8 mouse cellular contexts compared by ENCODE assay signal in genomic region chrX:11664330-11665061, GRCm38 (mm10).
DNase-seq lines count a peak whose midpoint lies in the region; ATAC-seq and TF ChIP-seq lines count a peak whose summit lies in the region.

No protein-coding gene starts in this region.

- no peaks in the 10 kb centered on the region for H3K9me3 ChIP-seq in heart, embryonic 12.5 days (replicated peaks)
- H3K9me3 ChIP-seq in kidney, embryonic 16.5 days (ENCODE audit: low read length), result no peaks in the 10 kb centered on the region
- no peaks in the 10 kb centered on the region for H3K9me3 ChIP-seq in liver, embryonic 15.5 days (replicated peaks)
- no peaks in the 10 kb centered on the region for H3K9me3 ChIP-seq in stomach, postnatal 0 days (ENCODE audit: control insufficient read depth, low read length)

- 9% methylated on average over 34 of the region's 68 CpGs for WGBS in heart, embryonic 12.5 days
- WGBS in kidney, embryonic 16.5 days, result 18% methylated on average over 47 of the region's 68 CpGs
- 6% methylated on average over 37 of the region's 68 CpGs for WGBS in liver, embryonic 15.5 days (ENCODE audit: insufficient replicate concordance)
- 12% methylated on average over 20 of the region's 68 CpGs for WGBS in stomach, postnatal 0 days

- no peaks in the 10 kb centered on the region for H3K79me2 ChIP-seq in C2C12 (ENCODE audit: control insufficient read depth, insufficient read depth)

- H3K4me3 ChIP-seq in C2C12 (ENCODE audit: insufficient read depth, poor library complexity, severe bottlenecking), result no peak overlapping the region
- peak overlapping the region; percentile 48 for H3K4me3 ChIP-seq in heart, embryonic 12.5 days
- H3K4me3 ChIP-seq in kidney, embryonic 16.5 days (ENCODE audit: low read length), result peak overlapping the region; percentile 44
- H3K4me3 ChIP-seq in liver, embryonic 15.5 days (replicated peaks), result peak overlapping the region; percentile 64
- peak overlapping the region; percentile 37 for H3K4me3 ChIP-seq in stomach, postnatal 0 days (ENCODE audit: low read depth, low read length)

- TF ChIP-seq EP300 in stomach, postnatal 0 days (optimal IDR thresholded peaks at IDR 0.05), result no peak

- H3K9ac ChIP-seq in heart, embryonic 12.5 days, result peak overlapping the region; percentile 79
- H3K9ac ChIP-seq in kidney, embryonic 16.5 days (replicated peaks; ENCODE audit: low read length), result peak overlapping the region; percentile 78
- H3K9ac ChIP-seq in liver, embryonic 15.5 days, result peak overlapping the region; percentile 71
- peak overlapping the region; percentile 72 for H3K9ac ChIP-seq in stomach, postnatal 0 days (ENCODE audit: low read length)

- H3K79me3 ChIP-seq in C2C12 (ENCODE audit: low read depth), result no peaks in the 10 kb centered on the region

- no peaks in the 10 kb centered on the region for H3K36me3 ChIP-seq in C2C12 (ENCODE audit: control insufficient read depth, insufficient read depth)
- H3K36me3 ChIP-seq in heart, embryonic 12.5 days, result no peaks in the 10 kb centered on the region
- H3K36me3 ChIP-seq in kidney, embryonic 16.5 days (ENCODE audit: insufficient read depth, low read length), result no peaks in the 10 kb centered on the region
- H3K36me3 ChIP-seq in liver, embryonic 15.5 days (replicated peaks), result no peaks in the 10 kb centered on the region
- H3K36me3 ChIP-seq in stomach, postnatal 0 days (ENCODE audit: control insufficient read depth, insufficient read depth, low read length), result no peaks in the 10 kb centered on the region

- peak; percentile 81 for DNase-seq in brain, embryonic 14.5 days (ENCODE audit: low read depth)
- peak; percentile 64 for DNase-seq in neural tube, embryonic 10.5 days (ENCODE audit: extremely low spot score, low spot score)
- peak; percentile 83 for DNase-seq in stomach, postnatal 0 days (ENCODE audit: low spot score)

- peak; percentile 86 for ATAC-seq in erythroid progenitor cell, adult 5-6 weeks (replicated peaks; ENCODE audit: low FRiP score, poor library complexity, severe bottlenecking)
- peak; percentile 93 for ATAC-seq in heart, embryonic 12.5 days (ENCODE audit: insufficient number of reproducible peaks, low FRiP score)
- peak; percentile 85 for ATAC-seq in kidney, embryonic 16.5 days (ENCODE audit: low FRiP score, low TSS enrichment)
- peak; percentile 92 for ATAC-seq in liver, embryonic 15.5 days (ENCODE audit: insufficient read depth)
- peak; percentile 91 for ATAC-seq in stomach, postnatal 0 days (ENCODE audit: low FRiP score, low TSS enrichment)

- TF ChIP-seq CTCF in C2C12 (IDR thresholded peaks at IDR 0.05; ENCODE audit: control insufficient read depth, insufficient read depth, insufficient read length), result no peak
- TF ChIP-seq CTCF in brain, embryonic 14.5 days (IDR thresholded peaks at IDR 0.05; ENCODE audit: borderline replicate concordance, extremely low read depth, insufficient read depth, insufficient read length), result no peak
- TF ChIP-seq CTCF in stomach, postnatal 0 days (IDR thresholded peaks at IDR 0.05; ENCODE audit: low read depth), result no peak

- H3K27ac ChIP-seq in heart, embryonic 12.5 days (ENCODE audit: poor library complexity, severe bottlenecking), result peak overlapping the region; percentile 78
- peak overlapping the region; percentile 87 for H3K27ac ChIP-seq in kidney, embryonic 16.5 days (ENCODE audit: low read length)
- peak overlapping the region; percentile 65 for H3K27ac ChIP-seq in liver, embryonic 15.5 days (replicated peaks)
- H3K27ac ChIP-seq in stomach, postnatal 0 days (replicated peaks), result peak overlapping the region; percentile 89

- peak overlapping the region; percentile 73 for H3K4me2 ChIP-seq in heart, embryonic 12.5 days
- H3K4me2 ChIP-seq in kidney, embryonic 16.5 days (replicated peaks; ENCODE audit: low read depth, low read length), result peak overlapping the region; percentile 61
- H3K4me2 ChIP-seq in liver, embryonic 15.5 days, result peak overlapping the region; percentile 85
- H3K4me2 ChIP-seq in stomach, postnatal 0 days (replicated peaks; ENCODE audit: low read depth), result peak overlapping the region; percentile 63

- H3ac ChIP-seq in C2C12 (ENCODE audit: control insufficient read depth, insufficient read length, low read depth), result peak overlapping the region; percentile 61

- TF ChIP-seq POLR2A in brain, embryonic 14.5 days (IDR thresholded peaks at IDR 0.05; ENCODE audit: borderline replicate concordance, extremely low read depth, insufficient read depth, insufficient read length, poor library complexity, severe bottlenecking), result peak; percentile 60

- peaks cover 21% of the 10 kb centered on the region for H3K4me1 ChIP-seq in heart, embryonic 12.5 days (replicated peaks)
- 0 out of 2 replicates have a peak, but pooled peaks cover 19% of the 10 kb centered on the region for H3K4me1 ChIP-seq in kidney, embryonic 16.5 days (ENCODE audit: insufficient read depth, low read length)
- peaks cover 19% of the 10 kb centered on the region for H3K4me1 ChIP-seq in liver, embryonic 15.5 days (replicated peaks)
- no peaks in the 10 kb centered on the region for H3K4me1 ChIP-seq in stomach, postnatal 0 days (replicated peaks; ENCODE audit: control insufficient read depth, insufficient read depth)

- H3K27me3 ChIP-seq in C2C12 (ENCODE audit: control insufficient read depth, insufficient read depth, insufficient read length), result no peaks in the 10 kb centered on the region
- H3K27me3 ChIP-seq in heart, embryonic 12.5 days (replicated peaks), result peaks cover 25% of the 10 kb centered on the region
- peaks cover 16% of the 10 kb centered on the region for H3K27me3 ChIP-seq in kidney, embryonic 16.5 days (ENCODE audit: insufficient read depth, low read length)
- H3K27me3 ChIP-seq in liver, embryonic 15.5 days, result peaks cover 15% of the 10 kb centered on the region; the same call in 1 of the 2 replicates
- no peaks in the 10 kb centered on the region for H3K27me3 ChIP-seq in stomach, postnatal 0 days (ENCODE audit: control insufficient read depth, insufficient read depth, low read length)

TF ChIP-seq in C2C12, 6 proteins besides CTCF, POLR2A, EP300 and RAD21:
- no peak for TF ChIP-seq USF1 (IDR thresholded peaks at IDR 0.05; ENCODE audit: low read depth)
- TF ChIP-seq CEBPB (IDR thresholded peaks at IDR 0.05; ENCODE audit: low read depth), result no peak
- no peak for TF ChIP-seq MYOG (IDR thresholded peaks at IDR 0.05; ENCODE audit: control insufficient read depth, extremely low read depth, insufficient read length)
- TF ChIP-seq MAX (IDR thresholded peaks at IDR 0.05), result no peak
- no peak for TF ChIP-seq MYOD1 (IDR thresholded peaks at IDR 0.05; ENCODE audit: control insufficient read depth, insufficient read length, low read depth)
- no peak for TF ChIP-seq FOSL1 (IDR thresholded peaks at IDR 0.05; ENCODE audit: insufficient read depth, low read length, poor library complexity, severe bottlenecking)
